Mouse (Mus musculus): ENCODE results near the gene Arhgap28.

Arhgap28 gene

GRCm38 (mm10) chr17:67813666-67814065, 190.3 kb downstream of the Arhgap28 start:
- intact Hi-C loops (cut with DNase I), result no loop called here

DNA sequence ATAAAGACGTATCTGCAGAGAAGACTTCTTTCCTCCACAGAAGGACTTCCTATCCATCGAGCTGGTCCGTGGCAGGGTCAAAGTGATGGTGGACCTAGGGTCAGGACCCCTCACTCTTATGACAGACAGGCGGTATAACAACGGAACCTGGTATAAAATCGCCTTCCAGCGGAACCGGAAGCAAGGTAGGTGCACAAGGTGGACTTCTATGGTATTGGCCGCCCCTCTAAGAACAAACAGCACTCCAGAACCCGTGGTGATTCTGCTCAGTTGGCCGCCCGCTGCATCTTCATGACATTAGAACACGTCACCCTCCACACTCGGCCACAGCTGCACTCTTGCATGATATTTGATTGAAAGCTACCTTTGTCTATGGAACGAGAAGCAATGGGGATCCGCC, 194.7 kb downstream of the Arhgap28 start:
- intact Hi-C loops (cut with DNase I), result no loop called here
